Mouse (Mus musculus) olfactory bulb, adult 2 months (tissue): ENCODE measurements at regions not wholly inside any gene's neighbourhood (a gene's known extent, or its start where the extent isn't known, plus 50 kb on each side); places are given as distances from the start of the nearest gene placed in this dataset.

ENCODE experiments used
- H3K27ac ChIP-seq: fragments of 200-500 bp; 2 replicates; pipeline ENCODE4 v1.5.1; 2012; ENCODE audit warnings: low read depth, low read length; ENCODE audit not compliant: insufficient read depth
- H3K4me1 ChIP-seq: fragments of 200-500 bp; 2 replicates; pipeline ENCODE4 v1.6.1; 2012; ENCODE audit warnings: low read length; ENCODE audit not compliant: control insufficient read depth, insufficient read depth
- H3K4me3 ChIP-seq: fragments of 200-500 bp; 2 replicates; pipeline ENCODE4 v1.5.1; 2012; ENCODE audit warnings: mild to moderate bottlenecking, low read depth, low read length, moderate library complexity; ENCODE audit not compliant: insufficient read depth
- CTCF ChIP-seq: fragments of 200-500 bp; IDR thresholded peaks from 2 replicates; pipeline ENCODE4 v1.5.1; 2012; ENCODE audit warnings: low read depth, mild to moderate bottlenecking, low read length, moderate library complexity; ENCODE audit not compliant: insufficient read depth
- POLR2A ChIP-seq: fragments of 200-500 bp; IDR thresholded peaks from 2 replicates; pipeline ENCODE4 v1.6.1; 2012; ENCODE audit warnings: mild to moderate bottlenecking, low read depth, low read length, moderate library complexity; ENCODE audit not compliant: insufficient read depth
- WGBS: fragments of 180-500 bp; shearing (Covaris S2); methylation state at CpG from one replicate; pipeline ENCODE4 v1.1.7; 2018; 5-methylcytosine and 5-hydroxymethylcytosine counted together

- 67% methylated on average over 16 of the region's 16 CpGs for WGBS
- TF ChIP-seq CTCF: no peak
- TF ChIP-seq POLR2A: no peak
- H3K27ac ChIP-seq: no peak overlapping the region
- H3K4me3 ChIP-seq: no peak overlapping the region
- no peaks in the 10 kb centered on the region for H3K4me1 ChIP-seq
These were observed 170.2 kb downstream of the Nucb2 start for GRCm38 (mm10) chr7:116674199-116675019.

DNA sequence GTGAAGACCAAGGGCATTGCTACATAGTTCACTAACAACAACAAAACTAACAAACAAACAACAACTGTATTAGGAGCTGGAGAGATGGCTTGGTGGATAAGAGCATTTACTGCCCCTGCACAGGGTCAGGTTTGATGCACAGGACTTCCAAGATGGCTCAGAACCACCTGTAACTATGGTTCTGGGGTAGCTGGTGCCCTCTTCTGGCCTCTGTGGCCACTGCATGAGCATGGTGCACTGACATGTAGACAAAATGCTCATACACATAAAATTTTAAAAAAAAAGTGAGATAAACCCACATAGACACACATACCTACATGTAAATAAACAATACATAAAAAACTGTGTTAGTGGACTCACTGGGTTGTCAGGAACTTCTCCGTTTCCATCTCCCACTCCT lies 172.5 kb downstream of the Nucb2 start:
- no peak overlapping the region for H3K4me3 ChIP-seq
- no peak overlapping the region for H3K27ac ChIP-seq
- WGBS: 82% methylated on average over 1 of the region's 1 CpGs
- TF ChIP-seq CTCF (no peak), POLR2A (no peak)
- H3K4me1 ChIP-seq: no peaks in the 10 kb centered on the region

DNA sequence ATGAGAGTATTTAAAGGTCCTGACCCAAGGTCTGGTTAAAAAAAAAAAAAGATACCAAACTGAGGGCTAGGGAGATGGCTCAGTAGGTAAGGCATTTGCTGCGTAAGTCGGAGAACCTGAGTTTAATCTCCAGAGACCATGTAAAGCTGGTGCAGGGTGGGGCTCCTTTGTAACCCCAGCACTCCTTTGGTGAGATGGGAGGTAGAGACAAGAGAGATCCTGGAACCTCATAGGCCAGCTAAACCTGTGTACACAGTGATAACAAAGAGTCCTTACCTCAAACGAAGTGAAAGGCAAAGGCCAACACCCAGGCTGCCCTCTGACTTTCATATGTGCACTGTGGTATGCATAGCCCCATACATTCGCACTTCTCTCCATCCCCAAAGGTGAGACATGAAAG lies 175.0 kb downstream of the Nucb2 start:
- WGBS: 79% methylated on average over 4 of the region's 4 CpGs
- Histone ChIP-seq H3K4me3 (no peak overlapping the region), H3K27ac (no peak overlapping the region), H3K4me1 (no peaks in the 10 kb centered on the region)
- TF ChIP-seq POLR2A: no peak
- TF ChIP-seq CTCF: no peak

DNA sequence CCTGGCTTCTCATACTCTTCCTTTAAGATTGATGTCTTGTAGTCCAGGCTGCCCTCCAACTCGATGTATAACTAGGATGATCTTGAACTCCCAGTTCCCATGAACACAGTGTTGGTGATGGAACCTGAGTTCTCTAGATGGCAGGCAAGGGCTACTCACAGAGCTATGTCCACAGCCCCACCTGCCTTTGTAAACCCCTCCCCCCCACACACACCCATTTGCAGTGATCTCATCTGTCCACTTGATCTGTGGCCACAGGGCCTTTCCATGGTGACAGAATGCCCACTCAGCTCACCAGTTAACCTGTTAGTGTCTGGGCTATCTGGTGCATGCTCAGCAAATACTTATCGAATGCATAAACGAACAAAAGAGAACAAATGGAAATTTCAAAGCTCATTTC lies 176.4 kb downstream of the Nucb2 start:
- 69% methylated on average over 3 of the region's 3 CpGs for WGBS
- TF ChIP-seq POLR2A (no peak), CTCF (no peak)

GRCm38 (mm10) chr7:116681268-116681667 lies 177.1 kb downstream of the Nucb2 start:
- 45% methylated on average over 8 of the region's 8 CpGs for WGBS
- TF ChIP-seq CTCF (no peak), POLR2A (no peak)
- Histone ChIP-seq H3K4me1 (no peaks in the 10 kb centered on the region), H3K4me3 (no peak overlapping the region), H3K27ac (no peak overlapping the region)

More for the DNA sequence above, 176.4 kb downstream of the Nucb2 start:
- no peak overlapping the region for H3K4me3 ChIP-seq
- H3K27ac ChIP-seq: no peak overlapping the region
- H3K4me1 ChIP-seq: no peaks in the 10 kb centered on the region

- H3K27ac ChIP-seq: no peak overlapping the region
- no peak for TF ChIP-seq CTCF
- TF ChIP-seq POLR2A: no peak
- no peak overlapping the region for H3K4me3 ChIP-seq
- no peaks in the 10 kb centered on the region for H3K4me1 ChIP-seq
- 80% methylated on average over 2 of the region's 2 CpGs for WGBS
These were observed 196.2 kb downstream of the Nucb2 start for GRCm38 (mm10) chr7:116700409-116700808.

DNA sequence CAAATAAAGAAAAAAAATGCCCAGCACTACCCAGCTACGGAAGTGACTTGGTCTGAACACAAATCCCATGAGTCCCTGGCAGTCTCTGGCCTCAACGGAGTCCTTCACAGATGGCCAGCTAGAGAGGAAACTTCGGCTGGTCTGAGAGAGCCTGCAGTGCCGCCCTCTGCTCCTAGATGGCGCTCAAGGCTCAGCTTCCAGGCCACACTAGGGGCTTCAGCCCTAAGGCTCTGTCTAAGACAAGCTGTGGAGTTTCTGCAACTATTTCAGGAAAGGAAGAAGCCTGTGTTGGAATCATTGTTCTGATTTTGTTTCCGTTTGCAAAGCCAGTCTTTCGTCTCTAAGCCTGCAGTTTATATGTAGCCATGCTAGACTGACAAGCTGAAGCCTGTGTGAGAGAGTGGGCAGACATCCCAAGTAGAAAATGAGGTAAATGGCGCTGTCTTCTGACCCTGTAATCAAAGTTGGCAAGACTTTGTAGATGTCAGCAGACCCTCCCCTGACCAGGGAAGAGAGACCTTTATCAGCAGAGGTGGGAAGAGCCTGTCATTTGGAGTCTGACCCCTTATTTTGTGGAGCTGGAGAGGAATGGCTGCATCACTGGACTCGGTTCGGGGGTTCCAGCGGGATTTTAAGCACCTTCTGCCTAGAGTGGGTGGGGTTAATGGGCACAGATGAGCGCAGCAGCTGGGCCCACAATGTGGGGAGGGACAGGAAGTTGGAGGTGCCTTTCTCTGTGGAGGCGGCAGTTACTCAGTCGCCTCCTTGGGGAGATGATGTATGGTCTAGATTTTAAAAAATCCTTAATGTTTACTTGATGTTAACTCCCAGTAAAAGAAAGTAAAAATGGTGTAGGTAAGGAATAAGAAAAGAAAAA lies 197.5 kb downstream of the Nucb2 start:
- TF ChIP-seq POLR2A: no peak
- peak; percentile 85 for TF ChIP-seq CTCF

GRCm38 (mm10) chr7:116702596-116702995 lies 198.4 kb downstream of the Nucb2 start:
- 78% methylated on average over 2 of the region's 2 CpGs for WGBS
- H3K4me3 ChIP-seq: no peak overlapping the region
- peaks cover under 1% of the 10 kb centered on the region; the same call in 1 of the 2 replicates for H3K4me1 ChIP-seq
- no peak for TF ChIP-seq POLR2A
- TF ChIP-seq CTCF: no peak
- no peak overlapping the region for H3K27ac ChIP-seq

More for the DNA sequence above, 197.5 kb downstream of the Nucb2 start:
- Histone ChIP-seq H3K4me1 (no peaks in the 10 kb centered on the region), H3K27ac (no peak overlapping the region), H3K4me3 (no peak overlapping the region)
- 35% methylated on average over 14 of the region's 14 CpGs for WGBS

- peaks cover 2% of the 10 kb centered on the region; the same call in 1 of the 2 replicates for H3K4me1 ChIP-seq
- WGBS: 94% methylated on average over 2 of the region's 2 CpGs
- no peak overlapping the region for H3K27ac ChIP-seq
- H3K4me3 ChIP-seq: no peak overlapping the region
- no peak for TF ChIP-seq POLR2A
- no peak for TF ChIP-seq CTCF
These were observed 207.4 kb downstream of the Nucb2 start for GRCm38 (mm10) chr7:116711541-116711940.
